Mouse (Mus musculus) frontal cortex, postnatal 25 days (tissue): ENCODE measurements around the gene Olfr1392.

Experiments used
- DNase-seq, 2 experiments: peaks; one replicate each; pipeline ENCODE4 v3.0.0; 2022; ENCODE audit warnings: low spot score in 2 of 2

Olfr1392 gene

GRCm38 (mm10) chr11:49252048-49252447 is 33.0 kb upstream of the Olfr1392 start:
- no peak for DNase-seq

GRCm38 (mm10) chr11:49253035-49253434 is 32.0 kb upstream of the Olfr1392 start:
- no peak for DNase-seq

- DNase-seq, result no peak
Observed at GRCm38 (mm10) chr11:49259296-49259695, 25.8 kb upstream of the Olfr1392 start.

- DNase-seq, result no peak
Observed at GRCm38 (mm10) chr11:49259829-49260228, 25.3 kb upstream of the Olfr1392 start.

- no peak for DNase-seq
Observed at GRCm38 (mm10) chr11:49260598-49261312, 24.3 kb upstream of the Olfr1392 start.

- DNase-seq, result no peak
Observed at GRCm38 (mm10) chr11:49261313-49261855, 23.7 kb upstream of the Olfr1392 start.

GRCm38 (mm10) chr11:49262286-49262685 is 22.8 kb upstream of the Olfr1392 start:
- no peak for DNase-seq

- no peak for DNase-seq
Observed at GRCm38 (mm10) chr11:49263149-49263548, 21.9 kb upstream of the Olfr1392 start.

GRCm38 (mm10) chr11:49264081-49264480 is 21.0 kb upstream of the Olfr1392 start:
- DNase-seq, result no peak

GRCm38 (mm10) chr11:49264622-49265021 is 20.5 kb upstream of the Olfr1392 start:
- no peak for DNase-seq

- DNase-seq, result no peak
Observed at GRCm38 (mm10) chr11:49265101-49265500, 20.0 kb upstream of the Olfr1392 start.

GRCm38 (mm10) chr11:49266671-49267070 is 18.4 kb upstream of the Olfr1392 start:
- no peak for DNase-seq

GRCm38 (mm10) chr11:49267316-49267715 is 17.8 kb upstream of the Olfr1392 start:
- no peak for DNase-seq

GRCm38 (mm10) chr11:49267970-49268579 is 17.0 kb upstream of the Olfr1392 start:
- DNase-seq, result no peak

- no peak for DNase-seq
Observed at GRCm38 (mm10) chr11:49269761-49270160, 15.3 kb upstream of the Olfr1392 start.

- DNase-seq, result no peak
Observed at GRCm38 (mm10) chr11:49270368-49270767, 14.7 kb upstream of the Olfr1392 start.

GRCm38 (mm10) chr11:49271334-49271733 is 13.7 kb upstream of the Olfr1392 start:
- no peak for DNase-seq

GRCm38 (mm10) chr11:49273834-49274519 is 11.1 kb upstream of the Olfr1392 start:
- no peak for DNase-seq

GRCm38 (mm10) chr11:49278222-49278621 is 6.9 kb upstream of the Olfr1392 start, which contains the start of gene Olfr1393:
Olfr1393 (plus strand) TSS chr11:49278304.
- DNase-seq, result no peak

- DNase-seq, result no peak
Observed at GRCm38 (mm10) chr11:49287251-49287650, 2.2 kb downstream of the Olfr1392 start.

GRCm38 (mm10) chr11:49292777-49293176 is 7.7 kb downstream of the Olfr1392 start:
- DNase-seq, result peak in 1 of 2 experiments; percentile 12

GRCm38 (mm10) chr11:49304441-49304840 is 19.4 kb downstream of the Olfr1392 start, which contains the start of gene Olfr10:
Olfr10 (plus strand) TSS chr11:49304741.
- no peak for DNase-seq
